Mouse (Mus musculus) layer of hippocampus, postnatal 36 days (tissue): ENCODE measurements around the gene Zfp750. TPM values are rescaled to one million over a fixed set of nuclear protein-coding genes. Genes with fewer than 3 reads are reported as not detected.
A peak's percentile ranks its signal among the peaks of the same experiment; 100 is the strongest.

Experiments used
- DNase-seq, 2 experiments: peaks; one replicate each; pipeline ENCODE4 v3.0.0; 2022
- total RNA-seq, 2 experiments: library from RNA; stranded (reverse); gene quantifications; 2 replicates each; pipeline ENCODE4 v1.2.3; 2021

Gene Zfp750
- total RNA-seq, 2 experiments from 2014 or later: 0.27 to 0.30 TPM

- no peak for DNase-seq
Measured at GRCm38 (mm10) chr11:121542471-121542870, 23.3 kb upstream of the Zfp750 start.

GRCm38 (mm10) chr11:121536528-121536927 is 17.4 kb upstream of the Zfp750 start:
- no peak for DNase-seq

GRCm38 (mm10) chr11:121529747-121530146 is 10.6 kb upstream of the Zfp750 start:
- DNase-seq: no peak

DNA sequence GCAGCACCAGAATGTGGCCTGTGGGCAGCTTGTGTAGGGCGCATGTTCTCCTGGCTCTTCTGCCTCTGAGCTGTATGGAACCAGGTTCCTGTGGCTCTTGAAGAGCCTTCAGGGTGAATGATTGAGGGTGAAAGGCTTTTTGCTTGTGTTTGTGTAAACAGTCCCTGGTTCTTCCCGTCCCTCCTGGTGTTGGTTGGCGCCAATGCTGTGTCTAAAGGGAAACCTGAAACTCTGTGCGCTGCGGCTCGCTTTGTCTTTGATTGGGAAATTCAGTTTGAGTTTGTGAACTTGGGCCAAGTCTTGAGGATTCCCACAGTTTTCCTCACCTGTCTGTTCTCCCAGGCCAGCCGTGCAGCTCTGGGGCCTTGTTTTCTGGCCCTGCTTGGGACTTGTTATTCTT is 5.1 kb upstream of the Zfp750 start:
- DNase-seq: no peak

- DNase-seq: no peak
Measured at GRCm38 (mm10) chr11:121522156-121522762, 3.1 kb upstream of the Zfp750 start.

DNA sequence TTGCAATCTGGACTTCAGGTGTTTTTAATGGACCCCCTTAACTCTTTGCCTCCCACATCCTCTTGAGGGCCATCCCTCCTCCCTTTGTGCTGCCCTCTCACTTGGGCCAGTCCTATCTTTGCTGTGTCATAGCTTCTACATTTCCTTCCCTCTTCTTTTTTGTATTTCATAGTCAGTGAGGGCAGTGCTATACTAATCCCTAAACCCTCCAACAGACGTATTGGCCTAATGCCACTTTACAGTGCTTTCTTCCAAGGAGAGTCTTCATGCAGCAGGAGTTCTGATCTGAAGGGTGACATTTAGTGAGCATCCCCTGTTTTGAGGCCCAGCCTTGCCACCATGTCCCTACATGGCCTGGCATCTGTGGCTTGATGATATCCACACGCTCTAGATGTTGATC is 1.6 kb upstream of the Zfp750 start:
- DNase-seq: no peak

DNA sequence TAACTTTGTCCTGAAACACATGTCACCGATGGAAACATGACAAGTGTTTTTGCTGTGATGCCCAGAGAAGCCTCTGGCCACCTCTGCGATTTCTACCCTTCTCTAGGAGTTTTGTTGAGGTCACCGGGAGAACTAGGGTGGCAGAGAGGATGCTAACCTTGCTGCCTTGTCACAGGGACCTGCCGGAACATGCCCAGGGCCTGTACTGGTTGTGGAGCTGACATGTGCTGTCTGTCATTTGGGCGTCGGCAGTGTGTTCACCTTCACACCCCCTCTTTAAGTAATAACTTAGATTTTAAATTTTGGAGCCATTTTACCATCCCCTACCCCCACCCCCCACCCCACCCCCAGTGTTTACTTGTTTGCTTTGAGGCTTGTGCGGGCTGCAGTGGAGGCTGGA is 570 bp upstream of the Zfp750 start:
- DNase-seq: no peak

GRCm38 (mm10) chr11:121517687-121518465 is 1.3 kb downstream of the Zfp750 start:
- DNase-seq: no peak

- no peak for DNase-seq
Measured at GRCm38 (mm10) chr11:121516906-121517305, 2.2 kb downstream of the Zfp750 start.

- no peak for DNase-seq
Measured at GRCm38 (mm10) chr11:121515996-121516395, 3.1 kb downstream of the Zfp750 start.

- DNase-seq: peak; percentile 44 to 57
Measured at GRCm38 (mm10) chr11:121512896-121513572, 6.1 kb downstream of the Zfp750 start.

- DNase-seq: no peak
Measured at GRCm38 (mm10) chr11:121510512-121511246, 8.5 kb downstream of the Zfp750 start.

DNA sequence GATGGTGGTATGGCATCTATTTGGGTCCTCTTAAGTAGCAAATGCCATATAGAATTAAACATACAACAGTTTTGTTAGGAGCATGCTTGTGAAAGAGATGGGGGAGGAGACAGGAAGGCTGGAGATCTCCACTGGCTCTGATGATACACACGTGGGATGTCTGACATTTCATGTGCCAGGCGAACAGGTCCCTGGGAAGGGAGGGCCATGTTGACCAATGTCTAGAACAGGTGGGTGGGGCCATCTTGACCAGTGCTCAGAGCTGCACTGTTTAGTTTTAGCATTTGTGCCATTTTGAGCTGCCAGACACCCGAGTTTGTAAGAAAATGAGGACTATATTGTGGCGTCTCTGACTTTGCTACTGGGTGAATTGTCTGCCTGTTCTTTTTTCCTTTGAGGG is 10.7 kb downstream of the Zfp750 start:
- no peak for DNase-seq

DNA sequence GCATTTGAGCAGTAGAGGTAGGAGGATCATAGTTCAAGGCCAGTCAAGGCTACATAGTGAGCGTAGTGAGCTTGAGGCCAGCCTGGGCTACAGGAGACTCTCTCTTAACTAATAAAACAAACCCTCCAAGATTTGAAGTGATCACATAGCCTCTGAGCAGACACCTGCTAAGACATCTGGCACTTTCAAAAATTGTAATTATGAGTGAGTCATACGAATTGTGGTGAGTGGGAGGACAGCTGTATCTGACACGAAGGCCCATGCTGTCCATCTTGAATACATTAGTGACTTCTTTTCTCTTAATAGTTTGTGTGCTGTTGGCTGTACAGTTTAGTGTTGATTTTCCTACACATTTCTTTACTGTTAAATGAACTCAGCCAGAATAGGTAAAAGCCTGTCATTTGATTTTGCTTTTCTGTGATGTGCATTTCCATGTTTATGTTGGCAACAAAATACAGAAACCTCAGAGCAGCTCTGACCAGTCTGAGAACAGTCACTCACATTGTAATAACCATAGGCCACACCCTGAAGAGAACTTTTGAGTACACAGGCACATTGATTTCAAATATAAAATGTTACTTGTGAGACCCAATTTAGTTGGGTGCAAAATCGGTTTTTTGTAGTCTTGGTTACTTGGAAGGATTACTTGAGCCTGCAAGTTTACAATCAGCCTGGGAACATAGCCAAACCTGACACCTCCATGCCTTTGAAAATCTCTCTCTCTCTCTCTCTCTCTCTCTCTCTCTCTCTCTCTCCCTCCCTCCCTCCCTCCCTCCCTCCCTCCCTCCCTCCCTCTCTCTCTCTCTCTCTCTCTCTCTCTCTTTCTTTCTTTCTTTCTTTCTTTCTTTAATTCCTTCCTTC is 16.9 kb downstream of the Zfp750 start:
- DNase-seq: no peak

DNA sequence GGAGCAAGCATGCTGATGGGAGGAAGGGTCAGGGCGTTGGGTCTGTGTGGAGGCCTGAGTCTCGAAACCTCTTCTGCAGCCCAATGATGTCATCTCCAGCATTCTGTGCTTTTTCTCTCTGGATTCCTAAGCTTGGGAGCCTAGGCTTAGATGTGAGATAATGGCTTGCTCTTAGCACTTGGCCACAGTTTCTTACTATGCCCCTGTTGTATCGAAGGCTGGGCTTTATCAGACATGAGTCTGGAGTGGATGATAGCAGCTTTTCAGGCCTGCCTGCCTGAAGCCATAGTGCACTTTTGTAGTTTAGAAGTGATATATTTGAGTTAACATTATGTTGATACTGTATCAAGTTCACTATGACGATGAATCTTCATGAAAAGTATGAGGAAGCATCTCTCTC is 17.6 kb downstream of the Zfp750 start:
- no peak for DNase-seq

GRCm38 (mm10) chr11:121500595-121500994 is 18.5 kb downstream of the Zfp750 start:
- no peak for DNase-seq

DNA sequence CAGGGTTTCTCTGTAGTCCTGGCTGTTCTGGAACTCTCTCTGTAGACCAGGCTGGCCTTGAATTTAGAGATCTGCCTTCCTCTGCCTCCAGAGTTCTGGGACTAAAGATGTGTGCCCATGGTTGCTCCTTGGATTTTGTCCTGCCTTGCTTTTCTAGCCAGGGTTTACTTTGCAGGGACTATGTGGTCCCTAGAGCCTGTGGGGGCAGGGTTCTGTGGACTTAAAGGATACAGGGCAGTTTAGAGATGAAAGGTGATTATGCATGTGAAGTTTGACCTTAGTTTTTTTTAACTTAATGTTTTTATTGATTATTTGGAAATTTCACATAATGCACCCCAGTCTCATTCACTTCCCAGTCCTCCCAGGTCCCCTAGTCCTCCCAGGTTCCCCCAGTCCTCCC is 28.5 kb downstream of the Zfp750 start:
- DNase-seq: no peak

DNA sequence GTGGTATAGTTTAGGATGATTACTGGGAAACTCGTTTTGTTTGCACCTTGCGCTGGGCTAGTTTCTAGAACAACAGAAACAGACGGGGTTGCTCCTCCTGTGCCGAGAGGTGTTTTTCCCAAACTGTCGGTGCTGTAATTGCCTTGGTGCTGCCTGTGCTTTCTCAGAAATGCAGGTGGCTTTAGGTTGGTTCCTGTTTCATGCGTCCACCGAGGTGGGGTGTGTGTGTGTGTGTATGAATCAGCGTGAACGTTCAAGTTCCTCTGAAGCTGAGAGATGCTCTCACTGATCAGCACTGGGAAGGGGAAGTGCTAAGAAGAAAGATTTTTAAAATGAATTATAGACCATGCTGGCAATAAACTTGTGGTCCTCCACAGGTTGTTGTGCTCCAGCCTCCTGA is 33.3 kb downstream of the Zfp750 start:
- DNase-seq: no peak

DNA sequence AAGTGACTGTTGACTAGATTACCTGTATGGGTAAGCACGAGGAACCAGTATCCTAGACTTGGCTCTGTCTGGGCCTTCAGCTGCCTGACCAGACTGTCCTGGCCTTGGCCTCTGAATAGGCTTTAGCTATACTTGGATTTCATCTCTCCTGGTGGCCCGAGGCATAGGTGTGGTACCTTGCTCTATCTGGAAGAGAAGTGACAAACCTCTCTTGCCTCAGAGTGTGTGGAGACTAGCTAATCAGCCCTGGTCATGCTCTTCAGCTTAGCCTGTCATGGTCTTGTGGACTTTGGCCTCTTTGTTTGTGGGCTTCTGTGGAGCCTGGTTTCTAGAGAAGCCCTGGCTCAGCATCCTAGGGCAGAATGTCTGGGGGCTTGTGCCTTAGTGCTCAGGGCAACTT is 38.0 kb downstream of the Zfp750 start:
- no peak for DNase-seq

- no peak for DNase-seq
Measured at GRCm38 (mm10) chr11:121479476-121480203, 39.5 kb downstream of the Zfp750 start.

- DNase-seq: peak; percentile 54 to 65
Measured at GRCm38 (mm10) chr11:121475699-121476415, 43.3 kb downstream of the Zfp750 start.
